Mouse (Mus musculus) spleen, adult 10 weeks (tissue): Measurements from ENCODE around the gene Adra1b. TPM values are rescaled to one million over a fixed set of nuclear protein-coding genes. Genes with fewer than 3 reads are reported as not detected.

Experiments
- polyA plus RNA-seq: library from polyadenylated mRNA; stranded (reverse); fragments of 350-450 nt; fragmentation: Illumina TruSeq; extraction: RNeasy Lipid Tissue Mini Kit (QIAGEN cat#74804); gene quantifications from one replicate; pipeline ENCODE4 v1.2.3, GENCODE M21; 2015; ENCODE audit warnings: low replicate concordance; ENCODE audit not compliant: insufficient read depth

Gene Adra1b
- 1.1 TPM for polyA plus RNA-seq

DNA sequence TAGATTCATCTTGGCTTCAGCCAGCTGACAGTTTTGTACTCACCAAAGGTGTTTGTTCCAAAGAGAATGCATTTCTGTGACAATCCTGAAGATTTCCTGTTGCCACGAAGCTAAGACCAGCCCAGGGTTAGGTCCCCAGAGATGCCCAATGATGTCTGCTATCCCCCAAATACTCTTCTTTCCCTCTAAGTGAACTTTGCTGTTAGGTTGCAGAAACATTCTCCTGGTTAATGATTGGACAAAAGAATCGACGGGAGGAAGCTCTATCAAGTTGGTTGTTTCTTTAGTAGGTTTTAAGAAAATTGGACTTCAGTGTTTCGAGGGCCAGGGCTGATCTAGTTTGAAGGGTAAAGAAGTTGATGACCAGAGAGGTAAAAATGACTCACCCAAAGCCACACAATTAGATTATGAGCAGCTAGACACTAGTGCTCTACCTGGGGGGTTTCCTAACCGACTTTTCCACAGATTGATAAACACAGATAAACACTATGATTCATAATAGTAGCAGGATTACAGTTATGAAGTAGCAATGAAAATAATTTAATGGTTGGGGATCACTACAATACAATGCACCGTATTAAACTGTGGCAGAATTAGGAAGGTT lies at the start of gene Adra1b:
Adra1b (minus strand) TSS at position 160 of the 604 bp plus-strand sequence.

GRCm38 (mm10) chr11:43747233-43748226 lies 153.5 kb downstream of the Adra1b start, which contains the start of gene Ttc1:
Gene Ttc1, minus strand, starts transcription at chr11:43748008.

Other genes starting within 250 kb of the Adra1b start
- 62.0 TPM for gene Pwwp2a, start 219.2 kb downstream of the Adra1b start, polyA plus RNA-seq
- gene Ttc1, start 153.2 kb downstream of the Adra1b start, polyA plus RNA-seq = 50.1 TPM